Mouse (Mus musculus): ENCODE measurements around the gene AI467606.

- TF ChIP-seq GATA1 (IDR thresholded peaks at IDR 0.05; ENCODE audit: low read length) (no peak), TAL1 (IDR thresholded peaks at IDR 0.05; ENCODE audit: low read length) (no peak)
Observed at GRCm38 (mm10) chr7:127142666-127143065, 51.5 kb downstream of the AI467606 start.

Data from erythroblast, embryonic 14.5 days (primary cell).